Mouse (Mus musculus) lung, postnatal 14 days (tissue): Measurements from ENCODE around the gene Adgrv1.
"Not testable (repeated sequence)": the region's sequence is repeated elsewhere in the genome, so short reads cannot be mapped to it uniquely, and the experiment has no call there.

ENCODE experiments used
- DNase-seq: peaks from one replicate; pipeline ENCODE4 v3.0.0; 2021

Gene Adgrv1

GRCm38 (mm10) chr13:81328181-81328580, 304.8 kb downstream of the Adgrv1 start:
- DNase-seq, result no peak

- DNase-seq, result no peak
These were observed 307.2 kb downstream of the Adgrv1 start for GRCm38 (mm10) chr13:81325606-81326215.

- no peak for DNase-seq
These were observed 309.2 kb downstream of the Adgrv1 start for GRCm38 (mm10) chr13:81323546-81324316.

GRCm38 (mm10) chr13:81316581-81316980, 316.4 kb downstream of the Adgrv1 start:
- no peak for DNase-seq

GRCm38 (mm10) chr13:81314306-81315120, 318.4 kb downstream of the Adgrv1 start:
- DNase-seq, result no peak

GRCm38 (mm10) chr13:81312148-81312547, 320.8 kb downstream of the Adgrv1 start:
- DNase-seq, result no peak

- no peak for DNase-seq
These were observed 332.1 kb downstream of the Adgrv1 start for GRCm38 (mm10) chr13:81300851-81301250.

- no peak for DNase-seq
These were observed 338.8 kb downstream of the Adgrv1 start for GRCm38 (mm10) chr13:81294106-81294505.

GRCm38 (mm10) chr13:81282193-81282592, 350.8 kb downstream of the Adgrv1 start:
- no peak for DNase-seq

GRCm38 (mm10) chr13:81280650-81281229, 352.2 kb downstream of the Adgrv1 start:
- no peak for DNase-seq

GRCm38 (mm10) chr13:81279351-81279736, 353.6 kb downstream of the Adgrv1 start:
- no peak for DNase-seq

GRCm38 (mm10) chr13:81278669-81279350, 354.1 kb downstream of the Adgrv1 start:
- no peak for DNase-seq

GRCm38 (mm10) chr13:81273837-81274236, 359.1 kb downstream of the Adgrv1 start:
- no peak for DNase-seq

GRCm38 (mm10) chr13:81270396-81270795, 362.6 kb downstream of the Adgrv1 start:
- DNase-seq, result no peak

GRCm38 (mm10) chr13:81269056-81269455, 363.9 kb downstream of the Adgrv1 start:
- DNase-seq, result no peak

- DNase-seq, result not testable (repeated sequence)
These were observed 365.5 kb downstream of the Adgrv1 start for GRCm38 (mm10) chr13:81267489-81267888.

- DNase-seq, result no peak
These were observed 368.5 kb downstream of the Adgrv1 start for GRCm38 (mm10) chr13:81264465-81264864.

- DNase-seq, result no peak
These were observed 391.8 kb downstream of the Adgrv1 start for GRCm38 (mm10) chr13:81241181-81241580.

GRCm38 (mm10) chr13:81239836-81240235, 393.1 kb downstream of the Adgrv1 start:
- DNase-seq, result no peak

GRCm38 (mm10) chr13:81239427-81239826, 393.5 kb downstream of the Adgrv1 start:
- DNase-seq, result no peak

- no peak for DNase-seq
These were observed 394.1 kb downstream of the Adgrv1 start for GRCm38 (mm10) chr13:81238855-81239254.

- DNase-seq, result no peak
These were observed 395.0 kb downstream of the Adgrv1 start for GRCm38 (mm10) chr13:81237947-81238346.
